Mouse (Mus musculus) limb, embryonic 10.5 days (tissue): ENCODE results near the gene Gm17018. TPM values are rescaled to one million over a fixed set of nuclear protein-coding genes. Genes with fewer than 3 reads are reported as not detected.

ENCODE experiments used
- DNase-seq: peaks from one replicate; pipeline ENCODE4 v3.0.0-alpha.2; 2017; ENCODE audit warnings: low spot score
- H3K27ac ChIP-seq: fragments of 300-500 bp; sonication (generic); 2 replicates; pipeline ENCODE4 v1.5.1; 2016; ENCODE audit warnings: mild to moderate bottlenecking
- H3K27me3 ChIP-seq: fragments of 300-500 bp; sonication (generic); 2 replicates; pipeline ENCODE4 v1.6.1; 2016; ENCODE audit warnings: low read depth, mild to moderate bottlenecking; ENCODE audit not compliant: poor library complexity, severe bottlenecking
- H3K36me3 ChIP-seq: fragments of 300-500 bp; sonication (generic); 2 replicates; pipeline ENCODE4 v1.6.1; 2016; ENCODE audit warnings: mild to moderate bottlenecking, moderate library complexity
- H3K4me1 ChIP-seq: fragments of 300-500 bp; sonication (generic); 2 replicates; pipeline ENCODE4 v1.6.1; 2016
- H3K4me3 ChIP-seq: fragments of 300-500 bp; sonication (generic); 2 replicates; pipeline ENCODE4 v1.5.1; 2016; ENCODE audit warnings: mild to moderate bottlenecking, moderate library complexity
- H3K9me3 ChIP-seq: fragments of 300-500 bp; sonication (generic); replicated peaks from 2 replicates; pipeline ENCODE4 v1.6.1; 2016; ENCODE audit warnings: mild to moderate bottlenecking
- WGBS: fragments of 180-500 bp; shearing (Covaris S2); methylation state at CpG from one replicate; pipeline ENCODE4 v1.1.7; 2016; 5-methylcytosine and 5-hydroxymethylcytosine counted together
- polyA plus RNA-seq: library from polyadenylated mRNA; unstranded; fragments of >200 nt; fragmentation: Nextera tagmentation; extraction: Ambion mirVana; gene quantifications from 2 replicates; pipeline ENCODE4 v1.2.1, GENCODE M21; 2016

The Gm17018 gene
- polyA plus RNA-seq, 1 experiment from 2014 or later, result 43.6 TPM

- no peaks in the 10 kb centered on the region for H3K9me3 ChIP-seq
- no peak overlapping the region for H3K4me3 ChIP-seq
- peaks cover 51% of the 10 kb centered on the region for H3K4me1 ChIP-seq
- H3K36me3 ChIP-seq, result peaks cover 41% of the 10 kb centered on the region
- H3K27ac ChIP-seq, result peak overlapping the region; percentile 31; the same call in 1 of the 2 replicates
- DNase-seq, result no peak
- H3K27me3 ChIP-seq, result 0 out of 2 replicates have a peak, but pooled peaks cover 7% of the 10 kb centered on the region
- 35% methylated on average over 8 of the region's 8 CpGs for WGBS
Measured at GRCm38 (mm10) chr19:45582161-45582560, 21.7 kb downstream of the Gm17018 start.

- no peaks in the 10 kb centered on the region for H3K9me3 ChIP-seq
- H3K27me3 ChIP-seq, result no peaks in the 10 kb centered on the region
- peaks cover 51% of the 10 kb centered on the region for H3K4me1 ChIP-seq
- peaks cover 31% of the 10 kb centered on the region for H3K36me3 ChIP-seq
- no peak overlapping the region for H3K4me3 ChIP-seq
- 86% methylated on average over 6 of the region's 6 CpGs for WGBS
- no peak for DNase-seq
- no peak overlapping the region for H3K27ac ChIP-seq
Measured at GRCm38 (mm10) chr19:45583136-45583535, 22.7 kb downstream of the Gm17018 start.

GRCm38 (mm10) chr19:45584856-45585620, 24.6 kb downstream of the Gm17018 start:
- Histone ChIP-seq H3K36me3 (peaks cover 13% of the 10 kb centered on the region), H3K4me1 (peaks cover 44% of the 10 kb centered on the region), H3K9me3 (no peaks in the 10 kb centered on the region), H3K27me3 (no peaks in the 10 kb centered on the region), H3K4me3 (no peak overlapping the region), H3K27ac (no peak overlapping the region)
- 61% methylated on average over 9 of the region's 9 CpGs for WGBS
- DNase-seq, result no peak

- Histone ChIP-seq H3K27ac (no peak overlapping the region), H3K4me1 (peaks cover 33% of the 10 kb centered on the region), H3K9me3 (no peaks in the 10 kb centered on the region), H3K4me3 (no peak overlapping the region), H3K27me3 (no peaks in the 10 kb centered on the region), H3K36me3 (no peaks in the 10 kb centered on the region)
- no peak for DNase-seq
- WGBS, result 70% methylated on average over 3 of the region's 3 CpGs
Measured at GRCm38 (mm10) chr19:45586850-45587249, 26.4 kb downstream of the Gm17018 start.

GRCm38 (mm10) chr19:45587509-45588292, 27.3 kb downstream of the Gm17018 start:
- WGBS, result 82% methylated on average over 6 of the region's 6 CpGs
- H3K4me3 ChIP-seq, result no peak overlapping the region
- H3K9me3 ChIP-seq, result no peaks in the 10 kb centered on the region
- DNase-seq, result no peak
- H3K4me1 ChIP-seq, result peaks cover 25% of the 10 kb centered on the region
- H3K27ac ChIP-seq, result no peak overlapping the region
- no peaks in the 10 kb centered on the region for H3K27me3 ChIP-seq
- H3K36me3 ChIP-seq, result no peaks in the 10 kb centered on the region

- no peaks in the 10 kb centered on the region for H3K36me3 ChIP-seq
- H3K27ac ChIP-seq, result no peak overlapping the region
- H3K4me1 ChIP-seq, result peaks cover 22% of the 10 kb centered on the region
- H3K27me3 ChIP-seq, result 0 out of 2 replicates have a peak, but pooled peaks cover 3% of the 10 kb centered on the region
- no peak for DNase-seq
- H3K4me3 ChIP-seq, result no peak overlapping the region
- WGBS, result 95% methylated on average over 6 of the region's 6 CpGs
- no peaks in the 10 kb centered on the region for H3K9me3 ChIP-seq
Measured at GRCm38 (mm10) chr19:45589761-45590160, 29.3 kb downstream of the Gm17018 start.

- no peaks in the 10 kb centered on the region for H3K9me3 ChIP-seq
- no peak for DNase-seq
- H3K27ac ChIP-seq, result no peak overlapping the region
- H3K27me3 ChIP-seq, result 0 out of 2 replicates have a peak, but pooled peaks cover 3% of the 10 kb centered on the region
- no peak overlapping the region for H3K4me3 ChIP-seq
- WGBS, result 90% methylated on average over 7 of the region's 7 CpGs
- no peaks in the 10 kb centered on the region for H3K36me3 ChIP-seq
- peaks cover 15% of the 10 kb centered on the region for H3K4me1 ChIP-seq
Measured at GRCm38 (mm10) chr19:45591704-45592103, 31.3 kb downstream of the Gm17018 start.

- Histone ChIP-seq H3K4me1 (peaks cover 13% of the 10 kb centered on the region), H3K27ac (no peak overlapping the region), H3K27me3 (0 out of 2 replicates have a peak, but pooled peaks cover 3% of the 10 kb centered on the region), H3K4me3 (no peak overlapping the region), H3K9me3 (no peaks in the 10 kb centered on the region), H3K36me3 (no peaks in the 10 kb centered on the region)
- WGBS, result 90% methylated on average over 9 of the region's 9 CpGs
- DNase-seq, result no peak
Measured at GRCm38 (mm10) chr19:45592916-45593315, 32.5 kb downstream of the Gm17018 start.

- no peak for DNase-seq
- peaks cover 13% of the 10 kb centered on the region for H3K4me1 ChIP-seq
- 94% methylated on average over 7 of the region's 7 CpGs for WGBS
- no peak overlapping the region for H3K27ac ChIP-seq
- H3K9me3 ChIP-seq, result no peaks in the 10 kb centered on the region
- no peak overlapping the region for H3K4me3 ChIP-seq
- H3K36me3 ChIP-seq, result no peaks in the 10 kb centered on the region
- 0 out of 2 replicates have a peak, but pooled peaks cover 3% of the 10 kb centered on the region for H3K27me3 ChIP-seq
Measured at GRCm38 (mm10) chr19:45594079-45594478, 33.7 kb downstream of the Gm17018 start.

- H3K27me3 ChIP-seq, result 0 out of 2 replicates have a peak, but pooled peaks cover 3% of the 10 kb centered on the region
- peaks cover 6% of the 10 kb centered on the region; the same call in 1 of the 2 replicates for H3K36me3 ChIP-seq
- no peak for DNase-seq
- H3K27ac ChIP-seq, result no peak overlapping the region
- WGBS, result 90% methylated on average over 6 of the region's 6 CpGs
- peaks cover 13% of the 10 kb centered on the region for H3K4me1 ChIP-seq
- no peak overlapping the region for H3K4me3 ChIP-seq
- no peaks in the 10 kb centered on the region for H3K9me3 ChIP-seq
Measured at GRCm38 (mm10) chr19:45595481-45595880, 35.1 kb downstream of the Gm17018 start.

GRCm38 (mm10) chr19:45596019-45596418, 35.6 kb downstream of the Gm17018 start:
- Histone ChIP-seq H3K9me3 (no peaks in the 10 kb centered on the region), H3K27me3 (0 out of 2 replicates have a peak, but pooled peaks cover 3% of the 10 kb centered on the region), H3K4me3 (no peak overlapping the region), H3K4me1 (peaks cover 13% of the 10 kb centered on the region), H3K27ac (no peak overlapping the region), H3K36me3 (peaks cover 6% of the 10 kb centered on the region; the same call in 1 of the 2 replicates)
- 38% methylated on average over 7 of the region's 7 CpGs for WGBS
- DNase-seq, result no peak

GRCm38 (mm10) chr19:45596434-45596833, 36.0 kb downstream of the Gm17018 start:
- Histone ChIP-seq H3K4me1 (peaks cover 13% of the 10 kb centered on the region), H3K36me3 (peaks cover 6% of the 10 kb centered on the region; the same call in 1 of the 2 replicates), H3K9me3 (no peaks in the 10 kb centered on the region), H3K27ac (no peak overlapping the region), H3K4me3 (no peak overlapping the region), H3K27me3 (0 out of 2 replicates have a peak, but pooled peaks cover 3% of the 10 kb centered on the region)
- WGBS, result 74% methylated on average over 6 of the region's 6 CpGs
- DNase-seq, result no peak

- Histone ChIP-seq H3K27ac (no peak overlapping the region), H3K4me1 (peaks cover 13% of the 10 kb centered on the region), H3K27me3 (0 out of 2 replicates have a peak, but pooled peaks cover 3% of the 10 kb centered on the region), H3K36me3 (peaks cover 10% of the 10 kb centered on the region; the same call in 1 of the 2 replicates), H3K9me3 (no peaks in the 10 kb centered on the region), H3K4me3 (no peak overlapping the region)
- no peak for DNase-seq
- WGBS, result 89% methylated on average over 4 of the region's 4 CpGs
Measured at GRCm38 (mm10) chr19:45597106-45597505, 36.7 kb downstream of the Gm17018 start.
